Mouse (Mus musculus): Measurements from ENCODE around the gene Ak5.
A peak's percentile ranks its signal among the peaks of the same experiment; 100 is the strongest.

DNA sequence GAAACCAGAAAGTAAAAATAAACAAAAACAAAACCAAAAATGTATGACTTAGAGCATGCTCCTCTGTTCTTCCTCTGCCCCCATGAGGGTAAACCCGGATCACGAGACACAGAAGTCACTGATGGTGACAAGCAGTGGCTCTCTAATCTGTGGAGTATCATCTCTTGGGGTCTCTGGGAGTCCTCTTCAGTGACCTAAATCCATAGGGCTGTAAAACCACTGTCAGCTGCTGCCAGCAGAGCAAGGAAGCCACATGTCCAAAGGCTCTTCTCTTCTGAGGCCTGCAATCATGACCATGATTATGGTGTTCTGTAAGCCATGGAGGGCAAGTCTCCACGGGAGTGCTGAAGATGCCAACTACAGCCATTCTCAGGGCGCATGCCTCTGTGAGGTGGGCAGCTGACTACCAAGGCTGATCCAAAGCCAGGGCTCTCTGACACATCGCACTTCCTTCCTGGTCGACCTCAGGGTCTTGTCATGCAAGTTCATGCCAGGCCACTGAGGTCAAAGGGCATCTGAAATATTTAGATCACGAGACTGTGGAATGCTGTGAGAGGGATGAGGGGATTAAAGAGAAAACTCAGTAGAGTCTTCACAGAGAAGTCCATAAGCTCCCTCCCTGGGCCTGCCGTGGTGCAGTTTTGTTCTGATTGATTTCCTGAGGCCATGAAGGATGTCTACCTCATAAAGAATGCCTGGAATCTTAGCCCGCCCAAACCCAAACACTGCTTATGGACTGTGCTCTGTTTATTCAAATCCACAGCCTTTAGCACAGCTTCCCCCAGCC lies 99.5 kb downstream of the Ak5 start:
- TF ChIP-seq CTCF (IDR thresholded peaks at IDR 0.05; ENCODE audit: control insufficient read depth, insufficient read depth, insufficient read length) (no peak), USF1 (IDR thresholded peaks at IDR 0.05; ENCODE audit: low read depth) (no peak), MAX (IDR thresholded peaks at IDR 0.05) (no peak), MYOD1 (IDR thresholded peaks at IDR 0.05; ENCODE audit: control insufficient read depth, insufficient read length, low read depth) (peak; percentile 30)
